8 mouse cellular contexts compared by ENCODE assay signal in the genomic region with DNA sequence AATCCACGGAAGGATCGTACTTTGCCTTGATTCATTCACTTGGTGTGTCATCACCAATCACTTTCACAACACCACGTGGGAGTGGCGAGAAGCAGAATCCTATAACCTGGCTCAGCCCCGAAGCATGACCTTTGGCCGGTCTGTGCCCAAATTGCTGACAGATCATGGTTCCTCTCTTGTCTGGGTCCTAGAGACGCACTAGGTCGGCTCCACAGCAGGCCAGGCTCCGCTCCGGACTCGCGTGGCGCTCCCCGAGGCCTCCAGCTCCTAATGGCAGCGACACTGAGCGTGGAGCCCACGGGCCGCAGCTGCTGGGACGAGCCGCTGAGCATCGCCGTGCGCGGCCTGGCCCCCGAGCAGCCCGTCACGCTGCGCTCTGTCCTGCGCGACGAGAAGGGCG. TPM values are rescaled to one million over a fixed set of nuclear protein-coding genes. Genes with fewer than 3 reads are reported as not detected.
DNase-seq lines count a peak whose midpoint lies in the region; ATAC-seq and TF ChIP-seq lines count a peak whose summit lies in the region.
"Not testable (repeated sequence)": the region's sequence is repeated elsewhere in the genome, so short reads cannot be mapped to it uniquely, and the experiment has no call there.

A gene (plus strand): TSS at position 139 of the 400 bp plus-strand sequence.

- peak within 1 kb of the TSS; percentile 42 for H3K4me3 ChIP-seq in cortical plate, adult 2 months (ENCODE audit: insufficient read depth, low read length)
- H3K4me3 ChIP-seq in hindbrain, postnatal 0 days (ENCODE audit: low read length): peak within 1 kb of the TSS; percentile 42
- H3K4me3 ChIP-seq in layer of hippocampus, adult 2 months: peak within 1 kb of the TSS; percentile 63
- H3K4me3 ChIP-seq in midbrain, embryonic 16.5 days (ENCODE audit: low read depth, low read length): peak within 1 kb of the TSS; percentile 47
- peak within 1 kb of the TSS; percentile 48 for H3K4me3 ChIP-seq in stomach, embryonic 15.5 days (replicated peaks)

- not testable (repeated sequence) for H3K27ac ChIP-seq in cortical plate, adult 2 months (ENCODE audit: insufficient read depth, low read length); hindbrain, postnatal 0 days; midbrain, embryonic 16.5 days (ENCODE audit: low read length); stomach, embryonic 15.5 days
- H3K27ac ChIP-seq in layer of hippocampus, adult 2 months: peak within 1 kb of the TSS; percentile 81

- H3K4me2 ChIP-seq in hindbrain, postnatal 0 days (ENCODE audit: low read depth, low read length): peak within 1 kb of the TSS; percentile 64
- peak within 1 kb of the TSS; percentile 63 for H3K4me2 ChIP-seq in midbrain, embryonic 16.5 days (ENCODE audit: low read length)
- peak within 1 kb of the TSS; percentile 71 for H3K4me2 ChIP-seq in stomach, embryonic 15.5 days

- H3K9me3 ChIP-seq in hindbrain, postnatal 0 days (ENCODE audit: low read length); midbrain, embryonic 16.5 days (replicated peaks; ENCODE audit: control insufficient read depth, low read length, poor library complexity, severe bottlenecking); stomach, embryonic 15.5 days: not testable (repeated sequence)

- peak; percentile 33 for DNase-seq in ZHBTc4 (ENCODE audit: low read depth, low spot score)
- DNase-seq in hindbrain, postnatal 0 days (ENCODE audit: low spot score): peak; percentile 13
- not testable (repeated sequence) for DNase-seq in layer of hippocampus, adult 2 months (ENCODE audit: low spot score in 2 of 2)
- DNase-seq in lung, adult 18-20 months: peak; percentile 37 to 42

- not testable (repeated sequence) for H3K4me1 ChIP-seq in cortical plate, adult 2 months (ENCODE audit: control insufficient read depth, insufficient read depth, low read length); hindbrain, postnatal 0 days (ENCODE audit: insufficient read depth, low read length); midbrain, embryonic 16.5 days (ENCODE audit: control insufficient read depth, insufficient read depth, low read length); stomach, embryonic 15.5 days

- H3K9ac ChIP-seq in hindbrain, postnatal 0 days (replicated peaks; ENCODE audit: low read length): peak within 1 kb of the TSS; percentile 48
- peak within 1 kb of the TSS; percentile 63 for H3K9ac ChIP-seq in midbrain, embryonic 16.5 days (ENCODE audit: low read depth, low read length)
- H3K9ac ChIP-seq in stomach, embryonic 15.5 days: 0 out of 2 replicates have a peak within 1 kb of the TSS, but pooled peaks have one; percentile 25

- ATAC-seq in frontal cortex, adult (ENCODE audit: low TSS enrichment): peak; percentile 78; the same call in 1 of the 2 replicates
- ATAC-seq in hindbrain, postnatal 0 days: peak; percentile 66; the same call in 1 of the 2 replicates
- ATAC-seq in midbrain, embryonic 16.5 days: peak; percentile 72
- ATAC-seq in stomach, embryonic 15.5 days (ENCODE audit: insufficient read depth, low FRiP score, low read depth): not testable (repeated sequence)

- TF ChIP-seq POLR2A in cortical plate, adult 2 months (IDR thresholded peaks at IDR 0.05; ENCODE audit: extremely low read depth, insufficient read depth, low read length): not testable (repeated sequence)

- WGBS in hindbrain, postnatal 0 days: 7% methylated on average over 31 of the region's 32 CpGs
- 12% methylated on average over 16 of the region's 32 CpGs for WGBS in midbrain, embryonic 16.5 days
- WGBS in stomach, embryonic 15.5 days: 8% methylated on average over 32 of the region's 32 CpGs

- H3K36me3 ChIP-seq in hindbrain, postnatal 0 days (ENCODE audit: insufficient read depth, low read length); midbrain, embryonic 16.5 days (ENCODE audit: control insufficient read depth, insufficient read depth, low read length); stomach, embryonic 15.5 days: not testable (repeated sequence)

- not testable (repeated sequence) for TF ChIP-seq CTCF in cortical plate, adult 2 months (IDR thresholded peaks at IDR 0.05; ENCODE audit: extremely low read depth, insufficient read depth, low read length); hindbrain, postnatal 0 days (IDR thresholded peaks at IDR 0.05; ENCODE audit: low read depth); layer of hippocampus, adult 2 months (conservative IDR thresholded peaks at IDR 0.05)

- H3K27me3 ChIP-seq in hindbrain, postnatal 0 days (ENCODE audit: insufficient read depth, low read length); midbrain, embryonic 16.5 days (ENCODE audit: control insufficient read depth, insufficient read depth, low read depth, low read length); stomach, embryonic 15.5 days (replicated peaks): not testable (repeated sequence)

RNA-seq across cellular contexts. Expression of the gene that starts here (rescaled TPM):
- 1.5 and 1.9 TPM in 2 replicates for polyA plus RNA-seq in cortical plate, adult 2 months (2012; rRNA removed)
- total RNA-seq in hindbrain, postnatal 0 days (2014; rRNA removed): 0.14 and 1.8 TPM in 2 replicates
- 0.68 and 1.2 TPM in 2 replicates for polyA plus RNA-seq in hindbrain, postnatal 0 days (2015; fragmentation: Nextera tagmentation; extraction: Ambion mirVana)
- 1 to 10 TPM; 3.2 to 3.4 TPM for total RNA-seq in layer of hippocampus, adult 2 months (2021)
- 0.59 and 0.67 TPM in 2 replicates for polyA plus RNA-seq in midbrain, embryonic 16.5 days (2015; fragmentation: Nextera tagmentation; extraction: Ambion mirVana)
- 2.4 and 2.6 TPM in 2 replicates for polyA plus RNA-seq in stomach, embryonic 15.5 days (2015; fragmentation: Nextera tagmentation; extraction: Ambion mirVana)

Comparison
In these comparisons a context has a peak if more than half of its experiments do, and no peak if none do; other contexts are left out.
1. Peak in ATAC-seq, H3K4me3 ChIP-seq, H3K9ac ChIP-seq and H3K4me2 ChIP-seq in midbrain, embryonic 16.5 days; RNA of the gene not detected or under 1 TPM.